Mouse (Mus musculus): Measurements from ENCODE around the gene Ddx18. TPM values are rescaled to one million over a fixed set of nuclear protein-coding genes. Genes with fewer than 3 reads are reported as not detected.

The Ddx18 gene
- polyA plus RNA-seq, 1 experiment from 2014 or later = 29.9 TPM

GRCm38 (mm10) chr1:121540361-121540760 is 27.4 kb downstream of the Ddx18 start:
- WGBS = 74% methylated on average over 8 of the region's 8 CpGs
- ATAC-seq = no peak
- Histone ChIP-seq H3K9me3 (replicated peaks; ENCODE audit: control insufficient read depth, low read length, poor library complexity, severe bottlenecking) (no peaks in the 10 kb centered on the region), H3K4me1 (ENCODE audit: control insufficient read depth, insufficient read depth, low read length) (no peaks in the 10 kb centered on the region), H3K27me3 (ENCODE audit: control insufficient read depth, insufficient read depth, low read depth, low read length) (no peaks in the 10 kb centered on the region), H3K4me3 (ENCODE audit: low read depth, low read length) (no peak overlapping the region), H3K9ac (ENCODE audit: low read depth, low read length) (no peak overlapping the region), H3K27ac (ENCODE audit: low read length) (no peak overlapping the region), H3K4me2 (ENCODE audit: low read length) (no peak overlapping the region), H3K36me3 (ENCODE audit: control insufficient read depth, insufficient read depth, low read length) (no peaks in the 10 kb centered on the region)

GRCm38 (mm10) chr1:121531439-121531838 is 36.4 kb downstream of the Ddx18 start:
- Histone ChIP-seq H3K36me3 (ENCODE audit: control insufficient read depth, insufficient read depth, low read length) (no peaks in the 10 kb centered on the region), H3K27me3 (ENCODE audit: control insufficient read depth, insufficient read depth, low read depth, low read length) (peaks cover 21% of the 10 kb centered on the region), H3K9ac (ENCODE audit: low read depth, low read length) (no peak overlapping the region), H3K9me3 (replicated peaks; ENCODE audit: control insufficient read depth, low read length, poor library complexity, severe bottlenecking) (no peaks in the 10 kb centered on the region), H3K4me2 (ENCODE audit: low read length) (no peak overlapping the region), H3K27ac (ENCODE audit: low read length) (no peak overlapping the region), H3K4me1 (ENCODE audit: control insufficient read depth, insufficient read depth, low read length) (peaks cover 3% of the 10 kb centered on the region; the same call in 1 of the 2 replicates), H3K4me3 (ENCODE audit: low read depth, low read length) (no peak overlapping the region)
- ATAC-seq = 0 out of 2 replicates have a peak, but pooled peaks have one; percentile 9
- WGBS = 75% methylated on average over 7 of the region's 7 CpGs

GRCm38 (mm10) chr1:121529286-121529685 is 38.5 kb downstream of the Ddx18 start:
- Histone ChIP-seq H3K4me3 (ENCODE audit: low read depth, low read length) (no peak overlapping the region), H3K36me3 (ENCODE audit: control insufficient read depth, insufficient read depth, low read length) (no peaks in the 10 kb centered on the region), H3K27me3 (ENCODE audit: control insufficient read depth, insufficient read depth, low read depth, low read length) (peaks cover 21% of the 10 kb centered on the region), H3K9ac (ENCODE audit: low read depth, low read length) (no peak overlapping the region), H3K27ac (ENCODE audit: low read length) (no peak overlapping the region), H3K9me3 (replicated peaks; ENCODE audit: control insufficient read depth, low read length, poor library complexity, severe bottlenecking) (no peaks in the 10 kb centered on the region), H3K4me1 (ENCODE audit: control insufficient read depth, insufficient read depth, low read length) (peaks cover 3% of the 10 kb centered on the region; the same call in 1 of the 2 replicates), H3K4me2 (ENCODE audit: low read length) (no peak overlapping the region)
- ATAC-seq = no peak
- WGBS = 91% methylated on average over 6 of the region's 6 CpGs

GRCm38 (mm10) chr1:121528399-121528720 is 39.4 kb downstream of the Ddx18 start, which contains the start of gene Htr5b:
TSS of gene Htr5b (minus strand) at chr1:121528465.
- H3K4me3 ChIP-seq (ENCODE audit: low read depth, low read length) = peak within 1 kb of the TSS; percentile 33
- peak within 1 kb of the TSS; percentile 43; the same call in 1 of the 2 replicates for H3K9ac ChIP-seq (ENCODE audit: low read depth, low read length)
- peaks cover 3% of the 10 kb centered on the region; the same call in 1 of the 2 replicates for H3K4me1 ChIP-seq (ENCODE audit: control insufficient read depth, insufficient read depth, low read length)
- H3K4me2 ChIP-seq (ENCODE audit: low read length) = peak within 1 kb of the TSS; percentile 70
- no peak within 1 kb of the TSS for H3K27ac ChIP-seq (ENCODE audit: low read length)
- no peaks in the 10 kb centered on the region for H3K9me3 ChIP-seq (replicated peaks; ENCODE audit: control insufficient read depth, low read length, poor library complexity, severe bottlenecking)
- H3K27me3 ChIP-seq (ENCODE audit: control insufficient read depth, insufficient read depth, low read depth, low read length) = peaks cover 21% of the 10 kb centered on the region
- no peaks in the 10 kb centered on the region for H3K36me3 ChIP-seq (ENCODE audit: control insufficient read depth, insufficient read depth, low read length)
- peak; percentile 90 for ATAC-seq
- 6% methylated on average over 11 of the region's 11 CpGs for WGBS

GRCm38 (mm10) chr1:121527600-121528398 is 40.0 kb downstream of the Ddx18 start:
- no peak overlapping the region for H3K27ac ChIP-seq (ENCODE audit: low read length)
- no peaks in the 10 kb centered on the region for H3K9me3 ChIP-seq (replicated peaks; ENCODE audit: control insufficient read depth, low read length, poor library complexity, severe bottlenecking)
- 9% methylated on average over 55 of the region's 55 CpGs for WGBS
- peak overlapping the region; percentile 43; the same call in 1 of the 2 replicates for H3K9ac ChIP-seq (ENCODE audit: low read depth, low read length)
- no peaks in the 10 kb centered on the region for H3K36me3 ChIP-seq (ENCODE audit: control insufficient read depth, insufficient read depth, low read length)
- ATAC-seq = peak; percentile 72
- H3K4me2 ChIP-seq (ENCODE audit: low read length) = peak overlapping the region; percentile 70
- H3K4me3 ChIP-seq (ENCODE audit: low read depth, low read length) = peak overlapping the region; percentile 33
- peaks cover 21% of the 10 kb centered on the region for H3K27me3 ChIP-seq (ENCODE audit: control insufficient read depth, insufficient read depth, low read depth, low read length)
- H3K4me1 ChIP-seq (ENCODE audit: control insufficient read depth, insufficient read depth, low read length) = peaks cover 3% of the 10 kb centered on the region; the same call in 1 of the 2 replicates

- WGBS = 50% methylated on average over 17 of the region's 17 CpGs
- Histone ChIP-seq H3K36me3 (ENCODE audit: control insufficient read depth, insufficient read depth, low read length) (no peaks in the 10 kb centered on the region), H3K4me2 (ENCODE audit: low read length) (peak overlapping the region; percentile 70), H3K9me3 (replicated peaks; ENCODE audit: control insufficient read depth, low read length, poor library complexity, severe bottlenecking) (no peaks in the 10 kb centered on the region), H3K27me3 (ENCODE audit: control insufficient read depth, insufficient read depth, low read depth, low read length) (peaks cover 21% of the 10 kb centered on the region), H3K4me3 (ENCODE audit: low read depth, low read length) (peak overlapping the region; percentile 33), H3K27ac (ENCODE audit: low read length) (no peak overlapping the region), H3K9ac (ENCODE audit: low read depth, low read length) (no peak overlapping the region), H3K4me1 (ENCODE audit: control insufficient read depth, insufficient read depth, low read length) (peaks cover 3% of the 10 kb centered on the region; the same call in 1 of the 2 replicates)
- 0 out of 2 replicates have a peak, but pooled peaks have one; percentile 4 for ATAC-seq
These were observed 40.7 kb downstream of the Ddx18 start for GRCm38 (mm10) chr1:121527061-121527460.

GRCm38 (mm10) chr1:121518609-121519008 is 49.2 kb downstream of the Ddx18 start:
- Histone ChIP-seq H3K4me2 (ENCODE audit: low read length) (no peak overlapping the region), H3K27ac (ENCODE audit: low read length) (no peak overlapping the region), H3K27me3 (ENCODE audit: control insufficient read depth, insufficient read depth, low read depth, low read length) (no peaks in the 10 kb centered on the region), H3K4me3 (ENCODE audit: low read depth, low read length) (no peak overlapping the region), H3K9me3 (replicated peaks; ENCODE audit: control insufficient read depth, low read length, poor library complexity, severe bottlenecking) (no peaks in the 10 kb centered on the region), H3K36me3 (ENCODE audit: control insufficient read depth, insufficient read depth, low read length) (no peaks in the 10 kb centered on the region), H3K9ac (ENCODE audit: low read depth, low read length) (no peak overlapping the region), H3K4me1 (ENCODE audit: control insufficient read depth, insufficient read depth, low read length) (no peaks in the 10 kb centered on the region)
- WGBS = 88% methylated on average over 1 of the region's 1 CpGs
- ATAC-seq = no peak

GRCm38 (mm10) chr1:121511966-121512365 is 55.8 kb downstream of the Ddx18 start:
- H3K4me3 ChIP-seq (ENCODE audit: low read depth, low read length) = no peak overlapping the region
- WGBS = 95% methylated on average over 2 of the region's 2 CpGs
- no peak for ATAC-seq

GRCm38 (mm10) chr1:121511186-121511585 is 56.6 kb downstream of the Ddx18 start:
- Histone ChIP-seq H3K9me3 (replicated peaks; ENCODE audit: control insufficient read depth, low read length, poor library complexity, severe bottlenecking) (no peaks in the 10 kb centered on the region), H3K4me1 (ENCODE audit: control insufficient read depth, insufficient read depth, low read length) (no peaks in the 10 kb centered on the region), H3K36me3 (ENCODE audit: control insufficient read depth, insufficient read depth, low read length) (peaks cover 2% of the 10 kb centered on the region; the same call in 1 of the 2 replicates), H3K4me3 (ENCODE audit: low read depth, low read length) (no peak overlapping the region), H3K9ac (ENCODE audit: low read depth, low read length) (no peak overlapping the region), H3K27ac (ENCODE audit: low read length) (no peak overlapping the region), H3K27me3 (ENCODE audit: control insufficient read depth, insufficient read depth, low read depth, low read length) (no peaks in the 10 kb centered on the region), H3K4me2 (ENCODE audit: low read length) (no peak overlapping the region)
- WGBS = 22% methylated on average over 2 of the region's 2 CpGs
- no peak for ATAC-seq

More at GRCm38 (mm10) chr1:121511966-121512365, 55.8 kb downstream of the Ddx18 start:
- Histone ChIP-seq H3K27me3 (ENCODE audit: control insufficient read depth, insufficient read depth, low read depth, low read length) (no peaks in the 10 kb centered on the region), H3K9me3 (replicated peaks; ENCODE audit: control insufficient read depth, low read length, poor library complexity, severe bottlenecking) (no peaks in the 10 kb centered on the region), H3K36me3 (ENCODE audit: control insufficient read depth, insufficient read depth, low read length) (peaks cover 2% of the 10 kb centered on the region; the same call in 1 of the 2 replicates), H3K4me1 (ENCODE audit: control insufficient read depth, insufficient read depth, low read length) (no peaks in the 10 kb centered on the region), H3K9ac (ENCODE audit: low read depth, low read length) (no peak overlapping the region), H3K4me2 (ENCODE audit: low read length) (no peak overlapping the region), H3K27ac (ENCODE audit: low read length) (no peak overlapping the region)
